9 mouse cellular contexts compared by ENCODE assay signal in the genomic region with DNA sequence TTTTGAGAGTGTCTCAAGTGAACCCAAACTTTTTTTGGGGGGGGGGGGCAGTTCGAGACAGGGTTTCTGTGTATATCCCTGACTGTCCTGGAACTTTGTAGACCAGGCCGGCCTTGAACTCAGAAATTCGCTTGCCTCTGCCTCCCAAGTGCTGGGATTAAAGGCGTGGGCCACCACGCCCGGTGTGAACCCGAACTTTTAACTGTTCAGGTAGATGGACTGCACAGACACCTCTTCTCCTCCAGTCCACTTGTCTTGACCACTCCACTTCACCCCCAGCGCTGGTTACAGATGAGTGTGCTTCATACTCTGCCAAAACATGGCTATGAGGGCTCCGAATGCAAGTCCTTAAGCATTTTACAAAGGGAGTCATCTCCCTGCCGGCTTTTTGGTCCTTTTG. TPM values are rescaled to one million over a fixed set of nuclear protein-coding genes. Genes with fewer than 3 reads are reported as not detected.
DNase-seq lines count a peak whose midpoint lies in the region; ATAC-seq and TF ChIP-seq lines count a peak whose summit lies in the region.
"Had no signal": no experiment of that assay in that cellular context is flagged by ENCODE, and none has a peak within 500 bp of the region (broad histone marks: within the 10 kb centered on the region; RNA-seq: fewer than 3 reads in every experiment).

No protein-coding gene starts in this region.

- H3K27ac ChIP-seq in heart, embryonic 14.5 days (replicated peaks in 1 of 2; ENCODE audit: control insufficient read depth in 1 of 2, insufficient read depth in 1 of 2, low read depth in 2 of 2, low read length in 2 of 2) = no peak overlapping the region
- no peak overlapping the region for H3K27ac ChIP-seq in heart, adult 2 months
- H3K27ac ChIP-seq in bone marrow macrophage, adult 2 months (ENCODE audit: insufficient read depth, low read depth, low read length) = no peak overlapping the region
- H3K27ac ChIP-seq in hindbrain, embryonic 15.5 days (replicated peaks) = no peak overlapping the region
- H3K27ac ChIP-seq in midbrain, embryonic 15.5 days = no peak overlapping the region

- 0 out of 2 replicates have a peak, but pooled peaks cover 3% of the 10 kb centered on the region for H3K9me3 ChIP-seq in heart, embryonic 14.5 days (ENCODE audit: control insufficient read depth, low read length)
- H3K9me3 ChIP-seq in hindbrain, embryonic 15.5 days = no peaks in the 10 kb centered on the region
- no peaks in the 10 kb centered on the region for H3K9me3 ChIP-seq in midbrain, embryonic 15.5 days

- TF ChIP-seq EP300 in heart, adult 2 months (IDR thresholded peaks at IDR 0.05; ENCODE audit: insufficient read depth, low read depth, low read length) = no peak

- no peaks in the 10 kb centered on the region for H3K27me3 ChIP-seq in heart, embryonic 14.5 days (ENCODE audit: control insufficient read depth, insufficient read depth, low read length)
- no peaks in the 10 kb centered on the region for H3K27me3 ChIP-seq in heart, adult 2 months (ENCODE audit: control insufficient read depth, insufficient read depth, low read length)
- H3K27me3 ChIP-seq in hindbrain, embryonic 15.5 days = no peaks in the 10 kb centered on the region
- no peaks in the 10 kb centered on the region for H3K27me3 ChIP-seq in midbrain, embryonic 15.5 days (replicated peaks)

- no peak for TF ChIP-seq CTCF in heart, adult 2 months (IDR thresholded peaks at IDR 0.05)
- TF ChIP-seq CTCF in bone marrow macrophage, adult 2 months (IDR thresholded peaks at IDR 0.05; ENCODE audit: low read depth, low read length) = no peak

- no peak overlapping the region for H3K9ac ChIP-seq in heart, embryonic 14.5 days (ENCODE audit: low read length)
- H3K9ac ChIP-seq in heart, adult 2 months (ENCODE audit: low read depth, low read length) = no peak overlapping the region
- no peak overlapping the region for H3K9ac ChIP-seq in hindbrain, embryonic 15.5 days
- no peak overlapping the region for H3K9ac ChIP-seq in midbrain, embryonic 15.5 days

- intact Hi-C loops in heart, adult 2 months (cut with DNase I) = loop anchor here (2.0 to 5.0 kb wide), 2 partner anchors 68 to 100 kb away; a partner anchor contains a TSS
- intact Hi-C loops in left cerebral cortex, postnatal 4 days (cut with DNase I) = no loop called here

- H3K36me3 ChIP-seq in heart, embryonic 14.5 days (ENCODE audit: control insufficient read depth, insufficient read depth, low read length) = peaks cover 40% of the 10 kb centered on the region
- H3K36me3 ChIP-seq in heart, adult 2 months (ENCODE audit: control insufficient read depth, insufficient read depth, low read length) = peaks cover 11% of the 10 kb centered on the region
- H3K36me3 ChIP-seq in hindbrain, embryonic 15.5 days = peaks cover 26% of the 10 kb centered on the region
- peaks cover 7% of the 10 kb centered on the region; the same call in 1 of the 2 replicates for H3K36me3 ChIP-seq in midbrain, embryonic 15.5 days (replicated peaks)

- ATAC-seq in heart, embryonic 14.5 days (ENCODE audit: insufficient number of reproducible peaks, insufficient read depth, low FRiP score, low read depth) = no peak
- ATAC-seq in hindbrain, embryonic 15.5 days (ENCODE audit: low FRiP score, low read depth) = no peak
- no peak for ATAC-seq in midbrain, embryonic 15.5 days (replicated peaks)

- DNase-seq in heart, adult 2 months = no peak
- no peak for DNase-seq in left cerebral cortex, postnatal 4 days
- no peak for DNase-seq in adrenal gland, adult 2 months
- no peak for DNase-seq in kidney, adult 9 months
- DNase-seq: lung, postnatal 14 days had no signal

- peak overlapping the region; percentile 78 for H3K4me2 ChIP-seq in heart, embryonic 14.5 days (ENCODE audit: low read length)
- H3K4me2 ChIP-seq in hindbrain, embryonic 15.5 days = peak overlapping the region; percentile 64
- peak overlapping the region; percentile 77 for H3K4me2 ChIP-seq in midbrain, embryonic 15.5 days

- H3K4me1 ChIP-seq in heart, embryonic 14.5 days (ENCODE audit: control insufficient read depth in 2 of 2, insufficient read depth in 2 of 2, low read length in 2 of 2) = peaks cover 3 to 19% of the 10 kb centered on the region in 2 experiments; a peak in 3 of 4 replicates
- peaks cover 7% of the 10 kb centered on the region for H3K4me1 ChIP-seq in heart, adult 2 months (ENCODE audit: control insufficient read depth, insufficient read depth, low read length)
- peaks cover 28% of the 10 kb centered on the region for H3K4me1 ChIP-seq in bone marrow macrophage, adult 2 months (ENCODE audit: control insufficient read depth, insufficient read depth, low read length)
- H3K4me1 ChIP-seq in hindbrain, embryonic 15.5 days (replicated peaks) = peaks cover 27% of the 10 kb centered on the region
- peaks cover 27% of the 10 kb centered on the region for H3K4me1 ChIP-seq in midbrain, embryonic 15.5 days

- WGBS in heart, embryonic 14.5 days = 90% methylated on average over 10 of the region's 10 CpGs
- WGBS in heart, adult 2 months = 94% methylated on average over 10 of the region's 10 CpGs
- 94% methylated on average over 10 of the region's 10 CpGs for WGBS in hindbrain, embryonic 15.5 days
- WGBS in midbrain, embryonic 15.5 days = 92% methylated on average over 10 of the region's 10 CpGs

- no peak for TF ChIP-seq POLR2A in heart, adult 2 months (IDR thresholded peaks at IDR 0.05; ENCODE audit: insufficient read depth, low read depth, low read length)
- TF ChIP-seq POLR2A in bone marrow macrophage, adult 2 months (IDR thresholded peaks at IDR 0.05; ENCODE audit: borderline replicate concordance, low read depth, low read length) = no peak

- H3K4me3 ChIP-seq in heart, embryonic 14.5 days (ENCODE audit: control insufficient read depth in 1 of 2, insufficient read depth in 1 of 2, low read depth in 1 of 2, low read length in 2 of 2) = peak overlapping the region; percentile 7 to 66; a peak in 1 of 4 replicates
- H3K4me3 ChIP-seq in heart, adult 2 months = no peak overlapping the region
- peak overlapping the region; percentile 97; the same call in 1 of the 2 replicates for H3K4me3 ChIP-seq in bone marrow macrophage, adult 2 months (ENCODE audit: insufficient read depth, low read length)
- peak overlapping the region; percentile 67 for H3K4me3 ChIP-seq in hindbrain, embryonic 15.5 days
- peak overlapping the region; percentile 93 for H3K4me3 ChIP-seq in midbrain, embryonic 15.5 days

- peaks cover 6% of the 10 kb centered on the region for H3K79me2 ChIP-seq in heart, adult 2 months (replicated peaks; ENCODE audit: control insufficient read depth, insufficient read depth, low read length)

RNA-seq across cellular contexts. Expression of a gene that starts 2.0 kb away (rescaled TPM):
- polyA plus RNA-seq in heart, embryonic 14.5 days (2014; fragmentation: Nextera tagmentation; extraction: Ambion mirVana) = 53.1 and 56.3 TPM in 2 replicates
- total RNA-seq in heart, adult 2 months (2021) = 10 to 100 TPM; 11.3 to 14.5 TPM
- polyA plus RNA-seq in heart, adult 2 months (2012; rRNA removed) = 16.6 and 24.0 TPM in 2 replicates
- 112 and 132 TPM in 2 replicates for polyA plus RNA-seq in bone marrow macrophage, adult 2 months (2012; ENCODE audit: insufficient read depth, insufficient read length, missing spikeins)
- 88.0 and 95.7 TPM in 2 replicates for polyA plus RNA-seq in hindbrain, embryonic 15.5 days (2015; fragmentation: Nextera tagmentation; extraction: Ambion mirVana)
- 101 and 116 TPM in 2 replicates for polyA plus RNA-seq in midbrain, embryonic 15.5 days (2015; fragmentation: Nextera tagmentation; extraction: Ambion mirVana)
- 100 to 1,000 TPM; 103 to 116 TPM for total RNA-seq in left cerebral cortex, postnatal 4 days (2021)
- total RNA-seq in adrenal gland, adult 2 months (2021) = 10 to 100 TPM; 36.1 to 52.2 TPM
- polyA plus RNA-seq in adrenal gland, adult 2 months (2012; rRNA removed) = 22.8 and 27.0 TPM in 2 replicates

RNA-seq across cellular contexts. Expression of a gene that starts 35.4 kb away (rescaled TPM):
- polyA plus RNA-seq in heart, embryonic 14.5 days (2014; fragmentation: Nextera tagmentation; extraction: Ambion mirVana) = 2.3 and 2.4 TPM in 2 replicates
- total RNA-seq in heart, adult 2 months (2021) = under 1 TPM; 0.81 to 0.86 TPM
- polyA plus RNA-seq in heart, adult 2 months (2012; rRNA removed) = 1.6 and 1.7 TPM in 2 replicates
- polyA plus RNA-seq in bone marrow macrophage, adult 2 months (2012; ENCODE audit: insufficient read depth, insufficient read length, missing spikeins) = not detected in 2 replicates
- 0.65 and 0.80 TPM in 2 replicates for polyA plus RNA-seq in hindbrain, embryonic 15.5 days (2015; fragmentation: Nextera tagmentation; extraction: Ambion mirVana)
- polyA plus RNA-seq in midbrain, embryonic 15.5 days (2015; fragmentation: Nextera tagmentation; extraction: Ambion mirVana) = 0.49 and 0.62 TPM in 2 replicates
- under 1 TPM; 0.36 to 0.66 TPM for total RNA-seq in left cerebral cortex, postnatal 4 days (2021)
- total RNA-seq in adrenal gland, adult 2 months (2021) = 1 to 10 TPM; 1.1 to 1.3 TPM
- polyA plus RNA-seq in adrenal gland, adult 2 months (2012; rRNA removed) = 0.51 and 0.58 TPM in 2 replicates
